Mouse (Mus musculus) urinary bladder, postnatal 25 days (tissue): ENCODE measurements around the gene Lpar3.
"Not testable (repeated sequence)": the region's sequence is repeated elsewhere in the genome, so short reads cannot be mapped to it uniquely, and the experiment has no call there.

Experiments
- DNase-seq: peaks from one replicate; pipeline ENCODE4 v3.0.0; 2022; ENCODE audit warnings: low spot score

Gene Lpar3

GRCm38 (mm10) chr3:146209759-146210158, 11.0 kb upstream of the Lpar3 start:
- not testable (repeated sequence) for DNase-seq

- no peak for DNase-seq
Measured at GRCm38 (mm10) chr3:146211141-146211747, 9.5 kb upstream of the Lpar3 start.

GRCm38 (mm10) chr3:146211964-146212363, 8.8 kb upstream of the Lpar3 start:
- no peak for DNase-seq

- no peak for DNase-seq
Measured at GRCm38 (mm10) chr3:146213336-146213735, 7.4 kb upstream of the Lpar3 start.

- DNase-seq: no peak
Measured at GRCm38 (mm10) chr3:146216561-146216960, 4.2 kb upstream of the Lpar3 start.

GRCm38 (mm10) chr3:146224271-146224670, 3.5 kb downstream of the Lpar3 start:
- no peak for DNase-seq

GRCm38 (mm10) chr3:146225061-146225761, 4.4 kb downstream of the Lpar3 start:
- no peak for DNase-seq

- no peak for DNase-seq
Measured at GRCm38 (mm10) chr3:146227427-146227826, 6.7 kb downstream of the Lpar3 start.

GRCm38 (mm10) chr3:146228559-146229310, 8.0 kb downstream of the Lpar3 start:
- DNase-seq: no peak

GRCm38 (mm10) chr3:146232708-146233107, 11.9 kb downstream of the Lpar3 start:
- no peak for DNase-seq

GRCm38 (mm10) chr3:146233741-146234140, 13.0 kb downstream of the Lpar3 start:
- DNase-seq: no peak

- no peak for DNase-seq
Measured at GRCm38 (mm10) chr3:146234530-146234929, 13.8 kb downstream of the Lpar3 start.

- DNase-seq: no peak
Measured at GRCm38 (mm10) chr3:146236280-146236679, 15.5 kb downstream of the Lpar3 start.

- DNase-seq: no peak
Measured at GRCm38 (mm10) chr3:146237676-146238075, 16.9 kb downstream of the Lpar3 start.

GRCm38 (mm10) chr3:146244630-146245029, 23.9 kb downstream of the Lpar3 start:
- DNase-seq: no peak

GRCm38 (mm10) chr3:146246557-146246956, 25.8 kb downstream of the Lpar3 start:
- no peak for DNase-seq

- no peak for DNase-seq
Measured at GRCm38 (mm10) chr3:146246992-146247391, 26.2 kb downstream of the Lpar3 start.

- no peak for DNase-seq
Measured at GRCm38 (mm10) chr3:146249895-146250294, 29.1 kb downstream of the Lpar3 start.

GRCm38 (mm10) chr3:146251771-146252170, 31.0 kb downstream of the Lpar3 start:
- DNase-seq: no peak

GRCm38 (mm10) chr3:146253736-146254320, 33.1 kb downstream of the Lpar3 start:
- no peak for DNase-seq

GRCm38 (mm10) chr3:146255123-146255522, 34.4 kb downstream of the Lpar3 start:
- DNase-seq: no peak

- DNase-seq: no peak
Measured at GRCm38 (mm10) chr3:146257483-146258122, 36.8 kb downstream of the Lpar3 start.
